Mouse (Mus musculus) olfactory bulb, adult 2 months (tissue): ENCODE measurements at regions not wholly inside any gene's neighbourhood (a gene's known extent, or its start where the extent isn't known, plus 50 kb on each side); places are given as distances from the start of the nearest gene placed in this dataset.

Experiments used
- CTCF ChIP-seq: fragments of 200-500 bp; IDR thresholded peaks from 2 replicates; pipeline ENCODE4 v1.5.1; 2012; ENCODE audit warnings: low read depth, mild to moderate bottlenecking, low read length, moderate library complexity; ENCODE audit not compliant: insufficient read depth
- POLR2A ChIP-seq: fragments of 200-500 bp; IDR thresholded peaks from 2 replicates; pipeline ENCODE4 v1.6.1; 2012; ENCODE audit warnings: mild to moderate bottlenecking, low read depth, low read length, moderate library complexity; ENCODE audit not compliant: insufficient read depth

DNA sequence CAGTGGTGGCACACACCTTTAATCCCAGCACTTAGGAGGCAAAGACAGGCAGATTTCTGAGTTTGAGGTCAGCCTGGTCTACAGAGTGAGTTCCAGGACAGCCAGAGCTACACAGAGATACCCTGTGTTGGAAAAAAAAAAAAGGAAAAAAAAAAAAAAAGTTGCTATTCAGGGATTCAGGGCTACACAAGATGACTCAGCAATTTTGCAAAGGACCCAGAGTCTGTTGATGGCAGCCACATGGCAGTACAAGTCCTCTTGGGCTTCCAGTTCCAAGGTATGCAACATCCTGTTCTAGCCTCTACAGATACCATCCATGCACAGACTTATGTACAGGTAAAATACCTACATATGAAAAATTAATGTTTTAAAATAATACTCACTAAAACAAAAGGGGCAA lies 515.9 kb downstream of the Car8 start:
- TF ChIP-seq POLR2A = no peak
- no peak for TF ChIP-seq CTCF
